ENCODE assay signal across 8 mouse cellular contexts in genomic region chr7:19523017-19523756, GRCm38 (mm10). TPM values are rescaled to one million over a fixed set of nuclear protein-coding genes. Genes with fewer than 3 reads are reported as not detected.
DNase-seq lines count a peak whose midpoint lies in the region; ATAC-seq and TF ChIP-seq lines count a peak whose summit lies in the region.

No protein-coding gene starts in this region.

- no peak for TF ChIP-seq POLR2A in small intestine, adult 2 months (IDR thresholded peaks at IDR 0.05; ENCODE audit: low read depth, low read length)

- H3K9me3 ChIP-seq in heart, embryonic 11.5 days (replicated peaks; ENCODE audit: control insufficient read depth, low read length), result no peaks in the 10 kb centered on the region
- H3K9me3 ChIP-seq in intestine, postnatal 0 days (ENCODE audit: control insufficient read depth), result no peaks in the 10 kb centered on the region

- ATAC-seq in heart, embryonic 11.5 days (replicated peaks; ENCODE audit: insufficient number of reproducible peaks, low FRiP score, low TSS enrichment), result no peak
- ATAC-seq in intestine, postnatal 0 days, result no peak
- ATAC-seq in megakaryocyte-erythroid progenitor cell, adult 5-6 weeks (replicated peaks; ENCODE audit: low FRiP score, low TSS enrichment, poor library complexity, severe bottlenecking), result no peak

- H3K27ac ChIP-seq in heart, embryonic 11.5 days (ENCODE audit: low read depth, low read length), result no peak overlapping the region
- H3K27ac ChIP-seq in intestine, postnatal 0 days (ENCODE audit: low read depth, low read length), result no peak overlapping the region
- H3K27ac ChIP-seq in small intestine, adult 2 months (ENCODE audit: insufficient read depth, low read depth, low read length), result no peak overlapping the region

- H3K4me1 ChIP-seq in heart, embryonic 11.5 days (ENCODE audit: control insufficient read depth, insufficient read depth, low read length), result peaks cover 22% of the 10 kb centered on the region
- H3K4me1 ChIP-seq in intestine, postnatal 0 days (replicated peaks; ENCODE audit: control insufficient read depth, insufficient read depth, low read length), result 0 out of 2 replicates have a peak, but pooled peaks cover 6% of the 10 kb centered on the region
- H3K4me1 ChIP-seq in small intestine, adult 2 months (ENCODE audit: control insufficient read depth, insufficient read depth, insufficient read length, low read length), result peaks cover 18% of the 10 kb centered on the region

- DNase-seq in heart, adult 18-20 months, result no peak
- peak; percentile 26 for DNase-seq in urinary bladder, postnatal 14 days (ENCODE audit: low spot score)
- DNase-seq in urinary bladder, postnatal 10 days (ENCODE audit: low spot score), result no peak
- no peak for DNase-seq in adrenal gland, postnatal 4 days (ENCODE audit: low spot score in 2 of 2)

- WGBS in heart, embryonic 11.5 days (ENCODE audit: insufficient replicate concordance), result 14% methylated on average over 70 of the region's 72 CpGs
- WGBS in intestine, postnatal 0 days, result 11% methylated on average over 72 of the region's 72 CpGs
- WGBS in small intestine, adult 2 months, result 5% methylated on average over 72 of the region's 72 CpGs

- H3K4me2 ChIP-seq in heart, embryonic 11.5 days, result peak overlapping the region; percentile 82
- peak overlapping the region; percentile 67 for H3K4me2 ChIP-seq in intestine, postnatal 0 days (replicated peaks; ENCODE audit: low read depth)

- H3K4me3 ChIP-seq in heart, embryonic 11.5 days (ENCODE audit: low read depth, low read length), result peak overlapping the region; percentile 44
- H3K4me3 ChIP-seq in intestine, postnatal 0 days (ENCODE audit: low read depth, low read length), result peak overlapping the region; percentile 31
- H3K4me3 ChIP-seq in small intestine, adult 2 months (ENCODE audit: low read depth, low read length), result peak overlapping the region; percentile 47

- H3K9ac ChIP-seq in heart, embryonic 11.5 days (ENCODE audit: low read depth, low read length), result no peak overlapping the region
- no peak overlapping the region for H3K9ac ChIP-seq in intestine, postnatal 0 days (ENCODE audit: low read depth, low read length)

- no peak for TF ChIP-seq CTCF in intestine, postnatal 0 days (IDR thresholded peaks at IDR 0.05; ENCODE audit: low read depth)
- no peak for TF ChIP-seq CTCF in small intestine, adult 2 months (IDR thresholded peaks at IDR 0.05; ENCODE audit: extremely low read depth, insufficient read length, insufficient replicate concordance, low read depth, low read length)

- H3K36me3 ChIP-seq in heart, embryonic 11.5 days (ENCODE audit: control insufficient read depth, insufficient read depth, low read length), result no peaks in the 10 kb centered on the region
- H3K36me3 ChIP-seq in intestine, postnatal 0 days (ENCODE audit: control insufficient read depth, insufficient read depth), result no peaks in the 10 kb centered on the region
- H3K36me3 ChIP-seq in small intestine, adult 2 months (ENCODE audit: control insufficient read depth, insufficient read depth, low read length), result no peaks in the 10 kb centered on the region

- peaks cover 74% of the 10 kb centered on the region for H3K27me3 ChIP-seq in heart, embryonic 11.5 days (ENCODE audit: control insufficient read depth, insufficient read depth, low read length)
- H3K27me3 ChIP-seq in intestine, postnatal 0 days (replicated peaks; ENCODE audit: control insufficient read depth, insufficient read depth, low read length), result peaks cover 65% of the 10 kb centered on the region
- peaks cover 31% of the 10 kb centered on the region for H3K27me3 ChIP-seq in small intestine, adult 2 months (ENCODE audit: control insufficient read depth, insufficient read depth, low read length)

RNA-seq across cellular contexts. Expression of gene Nkpd1, which starts 5.5 kb away (rescaled TPM):
- polyA plus RNA-seq in heart, embryonic 11.5 days (2014; fragmentation: Nextera tagmentation; extraction: Ambion mirVana), result 0.15 TPM in 1 of 2 replicates, not detected in the other
- under 1 TPM in 1 of 2 experiments, not detected in 1; 0.18 TPM for total RNA-seq in heart, adult 18-20 months (2021)
- polyA plus RNA-seq in intestine, postnatal 0 days (2015; fragmentation: Nextera tagmentation; extraction: Ambion mirVana), result not detected in 2 replicates
- polyA plus RNA-seq in small intestine, adult 2 months (2012; rRNA removed), result 0.23 and 0.43 TPM in 2 replicates
- 0.20 TPM in 1 of 2 replicates, not detected in the other for total RNA-seq in megakaryocyte-erythroid progenitor cell, adult 5-6 weeks (2014; fragmentation: Nextera tagmentation)
- total RNA-seq in megakaryocyte-erythroid progenitor cell, adult 5-6 weeks (2017), result not detected in 2 replicates
- under 1 TPM; 0.17 to 0.28 TPM for total RNA-seq in adrenal gland, postnatal 4 days (2021)

RNA-seq across cellular contexts. Expression of gene Trappc6a, which starts 15.0 kb away (rescaled TPM):
- polyA plus RNA-seq in heart, embryonic 11.5 days (2014; fragmentation: Nextera tagmentation; extraction: Ambion mirVana), result 77.0 and 79.0 TPM in 2 replicates
- total RNA-seq in heart, adult 18-20 months (2021), result 10 to 100 TPM; 44.3 to 45.3 TPM
- polyA plus RNA-seq in intestine, postnatal 0 days (2015; fragmentation: Nextera tagmentation; extraction: Ambion mirVana), result 108 and 118 TPM in 2 replicates
- polyA plus RNA-seq in small intestine, adult 2 months (2012; rRNA removed), result 56.3 and 120 TPM in 2 replicates
- total RNA-seq in megakaryocyte-erythroid progenitor cell, adult 5-6 weeks (2014; fragmentation: Nextera tagmentation), result 89.3 and 96.3 TPM in 2 replicates
- 22.6 and 23.6 TPM in 2 replicates for total RNA-seq in megakaryocyte-erythroid progenitor cell, adult 5-6 weeks (2017)
- 10 to 100 TPM; 67.0 to 76.7 TPM for total RNA-seq in adrenal gland, postnatal 4 days (2021)

RNA-seq across cellular contexts. Expression of gene Bloc1s3, which starts 15.0 kb away (rescaled TPM):
- polyA plus RNA-seq in heart, embryonic 11.5 days (2014; fragmentation: Nextera tagmentation; extraction: Ambion mirVana), result 1.2 TPM in 2 replicates
- total RNA-seq in heart, adult 18-20 months (2021), result 1 to 10 TPM; 2.7 to 2.8 TPM
- polyA plus RNA-seq in intestine, postnatal 0 days (2015; fragmentation: Nextera tagmentation; extraction: Ambion mirVana), result 3.4 TPM in 2 replicates
- polyA plus RNA-seq in small intestine, adult 2 months (2012; rRNA removed), result 11.9 and 24.9 TPM in 2 replicates
- total RNA-seq in megakaryocyte-erythroid progenitor cell, adult 5-6 weeks (2014; fragmentation: Nextera tagmentation), result 3.4 and 3.6 TPM in 2 replicates
- 3.6 and 4.7 TPM in 2 replicates for total RNA-seq in megakaryocyte-erythroid progenitor cell, adult 5-6 weeks (2017)
- total RNA-seq in adrenal gland, postnatal 4 days (2021), result 1 to 10 TPM; 7.7 to 8.1 TPM

RNA-seq across cellular contexts. Expression of gene Ppp1r37, which starts 39.7 kb away (rescaled TPM):
- polyA plus RNA-seq in heart, embryonic 11.5 days (2014; fragmentation: Nextera tagmentation; extraction: Ambion mirVana), result 2.3 and 5.2 TPM in 2 replicates
- total RNA-seq in heart, adult 18-20 months (2021), result 10 to 100 TPM; 61.1 to 63.1 TPM
- 13.9 and 15.0 TPM in 2 replicates for polyA plus RNA-seq in intestine, postnatal 0 days (2015; fragmentation: Nextera tagmentation; extraction: Ambion mirVana)
- 57.9 and 115 TPM in 2 replicates for polyA plus RNA-seq in small intestine, adult 2 months (2012; rRNA removed)
- 27.7 and 37.2 TPM in 2 replicates for total RNA-seq in megakaryocyte-erythroid progenitor cell, adult 5-6 weeks (2014; fragmentation: Nextera tagmentation)
- total RNA-seq in megakaryocyte-erythroid progenitor cell, adult 5-6 weeks (2017), result 14.6 and 14.7 TPM in 2 replicates
- total RNA-seq in adrenal gland, postnatal 4 days (2021), result 10 to 100 TPM; 66.7 to 67.1 TPM

RNA-seq across cellular contexts. Expression of gene Zfp296, which starts 53.9 kb away (rescaled TPM):
- 0.30 TPM in 1 of 2 replicates, not detected in the other for polyA plus RNA-seq in heart, embryonic 11.5 days (2014; fragmentation: Nextera tagmentation; extraction: Ambion mirVana)
- total RNA-seq in heart, adult 18-20 months (2021), result under 1 TPM; 0.35 to 0.49 TPM
- 0.14 TPM in 1 of 2 replicates, not detected in the other for polyA plus RNA-seq in intestine, postnatal 0 days (2015; fragmentation: Nextera tagmentation; extraction: Ambion mirVana)
- 3.0 and 3.7 TPM in 2 replicates for polyA plus RNA-seq in small intestine, adult 2 months (2012; rRNA removed)
- 0.47 and 4.2 TPM in 2 replicates for total RNA-seq in megakaryocyte-erythroid progenitor cell, adult 5-6 weeks (2014; fragmentation: Nextera tagmentation)
- 3.2 and 3.9 TPM in 2 replicates for total RNA-seq in megakaryocyte-erythroid progenitor cell, adult 5-6 weeks (2017)
- under 1 TPM; 0.25 to 0.39 TPM for total RNA-seq in adrenal gland, postnatal 4 days (2021)
